Mouse (Mus musculus) E14TG2a.4 (cell line): ENCODE data around the gene A930033H14Rik.

Experiments used
- H3K27me3 ChIP-seq: 2 replicates; pipeline ENCODE4 v1.6.1; 2014; ENCODE audit warnings: low read length, control low read depth; ENCODE audit not compliant: insufficient read depth
- H3K36me3 ChIP-seq: 2 replicates; pipeline ENCODE4 v1.6.1; 2014; ENCODE audit warnings: low read length, control low read depth; ENCODE audit not compliant: insufficient read depth
- H3K4me1 ChIP-seq: replicated peaks from 2 replicates; pipeline ENCODE4 v1.6.1; 2014; ENCODE audit warnings: low read depth, low read length, control low read depth
- H3K4me3 ChIP-seq: replicated peaks from 2 replicates; pipeline ENCODE4 v1.5.1; 2014; ENCODE audit warnings: mild to moderate bottlenecking, low read length
- H3K9me3 ChIP-seq: 2 replicates; pipeline ENCODE4 v1.6.1; 2014; ENCODE audit warnings: low read length, control low read depth
- CTCF ChIP-seq: conservative IDR thresholded peaks from 2 replicates; pipeline ENCODE4 v1.5.1; 2014; ENCODE audit warnings: low read length
- NANOG ChIP-seq: IDR thresholded peaks from 2 replicates; pipeline ENCODE4 v1.6.1; 2014; ENCODE audit warnings: borderline replicate concordance, low read length, mixed read lengths
- POU5F1 ChIP-seq: IDR thresholded peaks from 2 replicates; pipeline ENCODE4 v1.6.1; 2014; ENCODE audit warnings: low read length, borderline replicate concordance

A930033H14Rik gene

DNA sequence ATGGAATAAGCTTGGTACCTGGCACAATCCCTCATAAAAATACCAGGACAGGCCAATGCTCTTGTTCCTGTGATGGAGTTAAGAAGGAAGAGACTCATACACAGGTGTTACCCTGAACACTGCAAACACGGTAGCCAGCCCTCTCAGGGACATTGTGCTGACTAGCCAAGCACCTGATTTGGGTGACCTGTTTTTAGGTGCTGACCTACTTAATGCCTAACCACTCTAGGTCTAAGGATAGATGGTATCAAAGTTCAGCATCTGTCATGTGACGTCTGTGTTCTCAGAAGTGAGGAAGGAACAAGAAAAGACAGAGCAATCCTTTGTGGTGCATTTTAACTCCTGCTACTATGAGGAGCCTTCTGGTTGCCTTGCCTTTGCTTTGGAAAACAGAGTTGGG, 52.0 kb downstream of the A930033H14Rik start:
- Histone ChIP-seq H3K4me3 (no peak overlapping the region), H3K9me3 (no peaks in the 10 kb centered on the region), H3K36me3 (no peaks in the 10 kb centered on the region), H3K27me3 (no peaks in the 10 kb centered on the region), H3K4me1 (0 out of 2 replicates have a peak, but pooled peaks cover 3% of the 10 kb centered on the region)
- TF ChIP-seq CTCF (no peak), POU5F1 (no peak), NANOG (no peak)
